In the genomic region with DNA sequence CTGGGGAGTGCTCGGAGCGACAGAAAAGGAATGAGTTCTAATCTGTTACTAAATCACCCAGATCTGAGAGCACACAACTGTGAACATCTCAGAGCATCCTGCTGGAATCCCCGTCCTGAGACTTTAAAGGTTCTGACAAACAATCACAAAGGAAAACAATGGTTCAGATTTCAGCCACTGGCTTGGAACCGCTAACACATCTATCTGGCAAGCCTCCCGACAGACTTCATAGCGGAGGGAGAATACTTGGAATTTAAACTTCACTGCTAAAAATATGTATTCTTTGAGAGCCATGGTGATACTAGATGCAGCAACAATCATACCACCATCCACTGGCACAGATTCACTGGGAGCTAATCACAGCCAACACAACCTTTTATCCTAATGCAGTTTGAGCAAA, we compare ENCODE assay signal across 16 mouse cellular contexts.
"Had no signal": no experiment of that assay in that cellular context is flagged by ENCODE, and none has a peak within 500 bp of the region (broad histone marks: within the 10 kb centered on the region; RNA-seq: fewer than 3 reads in every experiment).

No protein-coding gene starts in this region.

- H3K27ac ChIP-seq: liver, embryonic 13.5 days; liver, embryonic 15.5 days; lung, embryonic 15.5 days; macrophage; midbrain, embryonic 12.5 days; midbrain, embryonic 15.5 days; neural tube, embryonic 12.5 days; stomach, embryonic 15.5 days; stomach, postnatal 0 days had no signal

- H3K36me3 ChIP-seq: liver, embryonic 13.5 days; liver, embryonic 15.5 days; lung, embryonic 15.5 days; midbrain, embryonic 12.5 days; midbrain, embryonic 15.5 days; neural tube, embryonic 12.5 days; stomach, embryonic 15.5 days had no signal

- H3K4me2 ChIP-seq: liver, embryonic 13.5 days; liver, embryonic 15.5 days; lung, embryonic 15.5 days; midbrain, embryonic 12.5 days; midbrain, embryonic 15.5 days; neural tube, embryonic 12.5 days; stomach, embryonic 15.5 days had no signal

- H3K4me3 ChIP-seq: liver, embryonic 13.5 days; liver, embryonic 15.5 days; lung, embryonic 15.5 days; megakaryocyte, embryonic 14.5 days; midbrain, embryonic 12.5 days; midbrain, embryonic 15.5 days; neural tube, embryonic 12.5 days; stomach, embryonic 15.5 days had no signal

- H3K4me1 ChIP-seq: liver, embryonic 13.5 days; liver, embryonic 15.5 days; lung, embryonic 15.5 days; megakaryocyte, embryonic 14.5 days; midbrain, embryonic 12.5 days; midbrain, embryonic 15.5 days; neural tube, embryonic 12.5 days; stomach, embryonic 15.5 days had no signal

- H3K27me3 ChIP-seq: liver, embryonic 13.5 days; liver, embryonic 15.5 days; lung, embryonic 15.5 days; megakaryocyte, embryonic 14.5 days; midbrain, embryonic 12.5 days; midbrain, embryonic 15.5 days; neural tube, embryonic 12.5 days; stomach, embryonic 15.5 days had no signal

- H3K9me3 ChIP-seq: liver, embryonic 13.5 days; liver, embryonic 15.5 days; lung, embryonic 15.5 days; megakaryocyte, embryonic 14.5 days; midbrain, embryonic 15.5 days; neural tube, embryonic 12.5 days; stomach, embryonic 15.5 days had no signal

- DNase-seq: liver, embryonic 13.5 days; liver, postnatal 0 days; right cerebral cortex, postnatal 14 days; thymus, adult 2 months; thymus, postnatal 25 days; thymus, postnatal 4 days had no signal

- ATAC-seq: liver, postnatal 0 days; lung, postnatal 0 days; midbrain, embryonic 15.5 days had no signal

- H3K9ac ChIP-seq: liver, embryonic 13.5 days; liver, embryonic 15.5 days; liver, postnatal 0 days; lung, embryonic 15.5 days; midbrain, embryonic 12.5 days; midbrain, embryonic 15.5 days; neural tube, embryonic 12.5 days; stomach, embryonic 15.5 days had no signal
